Mouse (Mus musculus) gastrocnemius, postnatal 36 days (tissue): Measurements from ENCODE around the gene Gm3453. TPM values are rescaled to one million over a fixed set of nuclear protein-coding genes. Genes with fewer than 3 reads are reported as not detected.
A peak's percentile ranks its signal among the peaks of the same experiment; 100 is the strongest.
"Not testable (repeated sequence)": the region's sequence is repeated elsewhere in the genome, so short reads cannot be mapped to it uniquely, and the experiment has no call there.

Source experiments
- DNase-seq, 2 experiments: peaks; one replicate each; pipeline ENCODE4 v3.0.0; 2022
- intact Hi-C: fragments of 180-260 bp; cut with DNase I; formaldehyde crosslinking; loops from one replicate; pipeline ENCODE4 v1.15.1; 2025
- long read RNA-seq, 2 experiments: library from polyadenylated mRNA; stranded (forward); transcript quantifications; one replicate each; pipeline ENCODE4 v2.0.0; 2021
- total RNA-seq, 2 experiments: library from RNA; stranded (reverse); gene quantifications; 2 replicates each; pipeline ENCODE4 v1.2.3; 2021

Gene Gm3453
- not detected for total RNA-seq
- long read RNA-seq, experiment 1: 0 reads
- long read RNA-seq, experiment 2: 0 reads

- intact Hi-C loops, DNase-seq: not testable (repeated sequence)
These were observed at the start of gene Gm3453 for GRCm38 (mm10) chr14:5979037-5979436. Gene Gm3453 (minus strand): TSS chr14:5979137.

GRCm38 (mm10) chr14:5987136-5987535, 8.2 kb upstream of the Gm3453 start:
- intact Hi-C loops: not testable (repeated sequence)
- peak; percentile 3 to 30 for DNase-seq

GRCm38 (mm10) chr14:5962441-5962840, 16.5 kb downstream of the Gm3453 start:
- DNase-seq, intact Hi-C loops: not testable (repeated sequence)

GRCm38 (mm10) chr14:5961635-5962034, 17.3 kb downstream of the Gm3453 start, which contains the start of gene Gm3248:
Gene Gm3248 (minus strand): TSS chr14:5961745.
- DNase-seq: peak; percentile 5 to 15
- intact Hi-C loops: not testable (repeated sequence)

GRCm38 (mm10) chr14:5961102-5961501, 17.8 kb downstream of the Gm3453 start:
- DNase-seq: peak; percentile 4 to 14
- intact Hi-C loops: not testable (repeated sequence)

GRCm38 (mm10) chr14:5960479-5960878, 18.5 kb downstream of the Gm3453 start:
- DNase-seq, intact Hi-C loops: not testable (repeated sequence)

- intact Hi-C loops: not testable (repeated sequence)
These were observed 55.7 kb downstream of the Gm3453 start for GRCm38 (mm10) chr14:5923276-5923675.

More at GRCm38 (mm10) chr14:5923276-5923675, 55.7 kb downstream of the Gm3453 start:
- DNase-seq: not testable (repeated sequence)

Other genes with a start within 250 kb of the Gm3453 start
- not detected for gene Gm3373, start 237.6 kb downstream of the Gm3453 start, total RNA-seq
- under 1 TPM in 1 of 2 experiments, not detected in 1; 0.20 TPM for gene Gm3383, start 171.2 kb downstream of the Gm3453 start, total RNA-seq
- gene Gm3424, start 148.8 kb downstream of the Gm3453 start, total RNA-seq: not detected
- gene Gm8237, start 98.8 kb downstream of the Gm3453 start, total RNA-seq: under 1 TPM in 1 of 2 experiments, not detected in 1; 0.28 TPM
- under 1 TPM in 1 of 2 experiments, not detected in 1; 0.18 TPM for gene Gm3248, start 17.4 kb downstream of the Gm3453 start, total RNA-seq
- gene Gm6337, start 79.1 kb upstream of the Gm3453 start, total RNA-seq: not detected
- gene Gm8206, start 114.8 kb upstream of the Gm3453 start, total RNA-seq: not detected
- under 1 TPM in 1 of 2 experiments, not detected in 1; 0.15 TPM for gene Gm3468, start 129.5 kb upstream of the Gm3453 start, total RNA-seq
- gene Gm3476, start 146.7 kb upstream of the Gm3453 start, total RNA-seq: not detected
- not detected for gene Gm21560, start 240.2 kb upstream of the Gm3453 start, total RNA-seq